Mouse (Mus musculus) embryonic facial prominence, embryonic 11.5 days (tissue): ENCODE data around the gene Asb17. TPM values are rescaled to one million over a fixed set of nuclear protein-coding genes. Genes with fewer than 3 reads are reported as not detected.

Experiments used
- ATAC-seq: fragments of 200-750 bp; cut with Nextera tagmentation; replicated peaks from 2 replicates; pipeline ENCODE4 v1.8.0; 2017; ENCODE audit warnings: low read depth; ENCODE audit not compliant: insufficient number of reproducible peaks, low FRiP score, low TSS enrichment
- DNase-seq: peaks from one replicate; pipeline ENCODE4 v3.0.0-alpha.2; 2015; ENCODE audit warnings: low spot score
- H3K27ac ChIP-seq: fragments of 300-500 bp; sonication (generic); replicated peaks from 2 replicates; pipeline ENCODE4 v1.5.1; 2014; ENCODE audit warnings: mild to moderate bottlenecking, low read depth, low read length, control low read depth
- H3K27me3 ChIP-seq: fragments of 300-500 bp; sonication (generic); 2 replicates; pipeline ENCODE4 v1.6.1; 2014; ENCODE audit warnings: mild to moderate bottlenecking, low read length, moderate library complexity, mixed read lengths; ENCODE audit not compliant: control insufficient read depth, insufficient read depth
- H3K36me3 ChIP-seq: fragments of 300-500 bp; sonication (generic); replicated peaks from 2 replicates; pipeline ENCODE4 v1.6.1; 2014; ENCODE audit warnings: low read depth, mild to moderate bottlenecking, low read length, moderate library complexity, mixed read lengths; ENCODE audit not compliant: control insufficient read depth, insufficient read depth
- H3K4me1 ChIP-seq: fragments of 300-500 bp; sonication (generic); 2 replicates; pipeline ENCODE4 v1.6.1; 2014; ENCODE audit warnings: low read length, mixed read lengths; ENCODE audit not compliant: control insufficient read depth, insufficient read depth
- H3K4me2 ChIP-seq: fragments of 300-500 bp; sonication (generic); 2 replicates; pipeline ENCODE4 v1.6.1; 2014; ENCODE audit warnings: low read depth, mild to moderate bottlenecking, control low read depth, low read length, moderate library complexity
- H3K4me3 ChIP-seq: fragments of 300-500 bp; sonication (generic); 2 replicates; pipeline ENCODE4 v1.5.1; 2014; ENCODE audit warnings: low read depth, low read length, control low read depth
- H3K9ac ChIP-seq: fragments of 300-500 bp; sonication (generic); replicated peaks from 2 replicates; pipeline ENCODE4 v1.6.1; 2014; ENCODE audit warnings: mild to moderate bottlenecking, control low read depth, low read length
- H3K9me3 ChIP-seq: fragments of 300-500 bp; sonication (generic); replicated peaks from 2 replicates; pipeline ENCODE4 v1.6.1; 2016; ENCODE audit warnings: mild to moderate bottlenecking, low read length, inconsistent platforms, mixed read lengths; ENCODE audit not compliant: control insufficient read depth
- WGBS: fragments of 180-500 bp; shearing (Covaris S2); extraction: QIAGEN DNeasy Blood & Tissue Kit; methylation state at CpG from one replicate; pipeline ENCODE4 v1.1.7; 2014; 5-methylcytosine and 5-hydroxymethylcytosine counted together
- polyA plus RNA-seq: library from polyadenylated mRNA; unstranded; fragments of >200 nt; fragmentation: Nextera tagmentation; extraction: Ambion mirVana; gene quantifications from 2 replicates; pipeline ENCODE4 v1.2.1, GENCODE M21; 2014

The Asb17 gene
- polyA plus RNA-seq, 1 experiment from 2014 or later, result 0.34 TPM

- Histone ChIP-seq H3K36me3 (no peaks in the 10 kb centered on the region), H3K9me3 (no peaks in the 10 kb centered on the region), H3K4me2 (no peak overlapping the region), H3K4me3 (no peak overlapping the region), H3K4me1 (no peaks in the 10 kb centered on the region), H3K27me3 (no peaks in the 10 kb centered on the region), H3K27ac (no peak overlapping the region), H3K9ac (no peak overlapping the region)
- no peak for DNase-seq
- no peak for ATAC-seq
- WGBS, result 71% methylated on average over 14 of the region's 14 CpGs
These were observed 23.4 kb downstream of the Asb17 start for GRCm38 (mm10) chr3:153867149-153868136.

- no peak for DNase-seq
- no peak overlapping the region for H3K27ac ChIP-seq
- H3K4me3 ChIP-seq, result no peak overlapping the region
- H3K9ac ChIP-seq, result no peak overlapping the region
- WGBS, result 86% methylated on average over 5 of the region's 5 CpGs
- H3K36me3 ChIP-seq, result no peaks in the 10 kb centered on the region
- no peak overlapping the region for H3K4me2 ChIP-seq
- no peaks in the 10 kb centered on the region for H3K27me3 ChIP-seq
- no peak for ATAC-seq
- H3K9me3 ChIP-seq, result no peaks in the 10 kb centered on the region
- no peaks in the 10 kb centered on the region for H3K4me1 ChIP-seq
These were observed 27.4 kb downstream of the Asb17 start for GRCm38 (mm10) chr3:153871396-153871795.

GRCm38 (mm10) chr3:153886296-153886695 lies 42.3 kb downstream of the Asb17 start:
- no peaks in the 10 kb centered on the region for H3K9me3 ChIP-seq
- H3K36me3 ChIP-seq, result no peaks in the 10 kb centered on the region

GRCm38 (mm10) chr3:153888141-153888540 lies 44.1 kb downstream of the Asb17 start:
- H3K4me3 ChIP-seq, result no peak overlapping the region
- no peak overlapping the region for H3K4me2 ChIP-seq
- no peaks in the 10 kb centered on the region for H3K36me3 ChIP-seq
- H3K9ac ChIP-seq, result no peak overlapping the region
- H3K9me3 ChIP-seq, result no peaks in the 10 kb centered on the region
- ATAC-seq (no peak), DNase-seq (no peak)
- no peaks in the 10 kb centered on the region for H3K27me3 ChIP-seq
- WGBS, result 71% methylated on average over 6 of the region's 6 CpGs
- H3K4me1 ChIP-seq, result no peaks in the 10 kb centered on the region
- no peak overlapping the region for H3K27ac ChIP-seq

More at GRCm38 (mm10) chr3:153886296-153886695, 42.3 kb downstream of the Asb17 start:
- Histone ChIP-seq H3K4me3 (no peak overlapping the region), H3K9ac (no peak overlapping the region), H3K27ac (no peak overlapping the region), H3K4me1 (no peaks in the 10 kb centered on the region), H3K4me2 (no peak overlapping the region), H3K27me3 (no peaks in the 10 kb centered on the region)
- DNase-seq, result no peak
- no peak for ATAC-seq

- H3K4me3 ChIP-seq, result no peak overlapping the region
- ATAC-seq (no peak), DNase-seq (no peak)
- H3K9me3 ChIP-seq, result no peaks in the 10 kb centered on the region
- H3K4me1 ChIP-seq, result no peaks in the 10 kb centered on the region
- WGBS, result 75% methylated on average over 7 of the region's 8 CpGs
- H3K36me3 ChIP-seq, result no peaks in the 10 kb centered on the region
- no peaks in the 10 kb centered on the region for H3K27me3 ChIP-seq
- H3K9ac ChIP-seq, result no peak overlapping the region
- no peak overlapping the region for H3K27ac ChIP-seq
- no peak overlapping the region for H3K4me2 ChIP-seq
These were observed 45.3 kb downstream of the Asb17 start for GRCm38 (mm10) chr3:153889188-153889781.

- Histone ChIP-seq H3K4me1 (no peaks in the 10 kb centered on the region), H3K9ac (no peak overlapping the region), H3K4me2 (no peak overlapping the region), H3K4me3 (no peak overlapping the region), H3K9me3 (no peaks in the 10 kb centered on the region), H3K36me3 (no peaks in the 10 kb centered on the region), H3K27ac (no peak overlapping the region), H3K27me3 (no peaks in the 10 kb centered on the region)
- 90% methylated on average over 3 of the region's 3 CpGs for WGBS
- no peak for DNase-seq
- ATAC-seq, result no peak
These were observed 51.4 kb downstream of the Asb17 start for GRCm38 (mm10) chr3:153895454-153895853.

GRCm38 (mm10) chr3:153897216-153897615 lies 53.2 kb downstream of the Asb17 start:
- Histone ChIP-seq H3K4me3 (no peak overlapping the region), H3K4me1 (no peaks in the 10 kb centered on the region), H3K27ac (no peak overlapping the region), H3K4me2 (no peak overlapping the region), H3K9me3 (no peaks in the 10 kb centered on the region), H3K36me3 (no peaks in the 10 kb centered on the region), H3K27me3 (no peaks in the 10 kb centered on the region), H3K9ac (no peak overlapping the region)
- 78% methylated on average over 6 of the region's 6 CpGs for WGBS
- no peak for DNase-seq
- ATAC-seq, result no peak

- 82% methylated on average over 1 of the region's 1 CpGs for WGBS
- no peak for ATAC-seq
- no peaks in the 10 kb centered on the region for H3K27me3 ChIP-seq
These were observed 57.9 kb downstream of the Asb17 start for GRCm38 (mm10) chr3:153901904-153902303.

More at GRCm38 (mm10) chr3:153901904-153902303, 57.9 kb downstream of the Asb17 start:
- Histone ChIP-seq H3K36me3 (peaks cover 7% of the 10 kb centered on the region), H3K9me3 (no peaks in the 10 kb centered on the region), H3K4me2 (no peak overlapping the region), H3K4me3 (no peak overlapping the region), H3K9ac (no peak overlapping the region), H3K4me1 (no peaks in the 10 kb centered on the region), H3K27ac (no peak overlapping the region)
- DNase-seq, result no peak
